Mouse (Mus musculus) hindbrain, embryonic 16.5 days (tissue): ENCODE data around the gene Olfr623. TPM values are rescaled to one million over a fixed set of nuclear protein-coding genes. Genes with fewer than 3 reads are reported as not detected.

Source experiments
- polyA plus RNA-seq: library from polyadenylated mRNA; unstranded; fragments of >200 nt; fragmentation: Nextera tagmentation; extraction: Ambion mirVana; gene quantifications from 2 replicates; pipeline ENCODE4 v1.2.1, GENCODE M21; 2015

Olfr623 gene
- polyA plus RNA-seq, 1 experiment from 2014 or later, result not detected

Other genes starting within 250 kb of the Olfr623 start
- not detected in 2 replicates for gene Usp17lc, start 248.6 kb downstream of the Olfr623 start, polyA plus RNA-seq
- gene Olfr605, start 218.3 kb downstream of the Olfr623 start, polyA plus RNA-seq, result not detected in 2 replicates
- gene Olfr606, start 214.7 kb downstream of the Olfr623 start, polyA plus RNA-seq, result not detected in 2 replicates
- not detected in 2 replicates for gene Olfr607, start 199.5 kb downstream of the Olfr623 start, polyA plus RNA-seq
- gene Olfr608, start 193.8 kb downstream of the Olfr623 start, polyA plus RNA-seq, result not detected in 2 replicates
- not detected in 2 replicates for gene Olfr609, start 165.6 kb downstream of the Olfr623 start, polyA plus RNA-seq
- gene Olfr610, start 151.6 kb downstream of the Olfr623 start, polyA plus RNA-seq, result not detected in 2 replicates
- gene Olfr611, start 142.9 kb downstream of the Olfr623 start, polyA plus RNA-seq, result not detected in 2 replicates
- not detected in 2 replicates for gene Olfr612, start 121.0 kb downstream of the Olfr623 start, polyA plus RNA-seq
- gene Olfr613, start 115.6 kb downstream of the Olfr623 start, polyA plus RNA-seq, result not detected in 2 replicates
- gene Olfr615, start 107.6 kb downstream of the Olfr623 start, polyA plus RNA-seq, result not detected in 2 replicates
- not detected in 2 replicates for gene Olfr616, start 94.6 kb downstream of the Olfr623 start, polyA plus RNA-seq
- gene Olfr617, start 90.6 kb downstream of the Olfr623 start, polyA plus RNA-seq, result not detected in 2 replicates
- 0.16 TPM in 1 of 2 replicates, not detected in the other for gene Olfr618, start 73.6 kb downstream of the Olfr623 start, polyA plus RNA-seq
- gene Olfr619, start 63.1 kb downstream of the Olfr623 start, polyA plus RNA-seq, result not detected in 2 replicates
- not detected in 2 replicates for gene Olfr620, start 51.2 kb downstream of the Olfr623 start, polyA plus RNA-seq
- not detected in 2 replicates for gene Olfr622, start 21.0 kb downstream of the Olfr623 start, polyA plus RNA-seq
- not detected in 2 replicates for gene Olfr624, start 7.5 kb upstream of the Olfr623 start, polyA plus RNA-seq
- not detected in 2 replicates for gene Olfr625-ps1, start 19.0 kb upstream of the Olfr623 start, polyA plus RNA-seq
- gene Olfr243, start 51.0 kb upstream of the Olfr623 start, polyA plus RNA-seq, result not detected in 2 replicates
- not detected in 2 replicates for gene Olfr628, start 66.7 kb upstream of the Olfr623 start, polyA plus RNA-seq
- gene Olfr629, start 81.2 kb upstream of the Olfr623 start, polyA plus RNA-seq, result not detected in 2 replicates
- gene Olfr630, start 93.6 kb upstream of the Olfr623 start, polyA plus RNA-seq, result not detected in 2 replicates
- gene Olfr69, start 107.9 kb upstream of the Olfr623 start, polyA plus RNA-seq, result not detected in 2 replicates
- not detected in 2 replicates for gene Olfr68, start 116.0 kb upstream of the Olfr623 start, polyA plus RNA-seq
- not detected in 2 replicates for gene Olfr67, start 128.1 kb upstream of the Olfr623 start, polyA plus RNA-seq
- gene Hbb-bt, start 150.3 kb upstream of the Olfr623 start, polyA plus RNA-seq, result 1,299 and 1,681 TPM in 2 replicates
- 4,904 and 5,594 TPM in 2 replicates for gene Hbb-bs, start 164.4 kb upstream of the Olfr623 start, polyA plus RNA-seq
- gene Hbb-bh2, start 176.8 kb upstream of the Olfr623 start, polyA plus RNA-seq, result not detected in 2 replicates
- 0.37 TPM in 1 of 2 replicates, not detected in the other for gene Hbb-bh1, start 179.5 kb upstream of the Olfr623 start, polyA plus RNA-seq
- 13.4 and 35.4 TPM in 2 replicates for gene Hbb-y, start 189.5 kb upstream of the Olfr623 start, polyA plus RNA-seq
- not detected in 2 replicates for gene Olfr66, start 222.6 kb upstream of the Olfr623 start, polyA plus RNA-seq
- gene Olfr64, start 230.8 kb upstream of the Olfr623 start, polyA plus RNA-seq, result not detected in 2 replicates
- gene Olfr65, start 239.8 kb upstream of the Olfr623 start, polyA plus RNA-seq, result not detected in 2 replicates